Mouse (Mus musculus): Measurements from ENCODE around the gene Cbx5. TPM values are rescaled to one million over a fixed set of nuclear protein-coding genes. Genes with fewer than 3 reads are reported as not detected.

Gene Cbx5
- polyA plus RNA-seq, 1 experiment from 2014 or later, result 144 TPM

- Histone ChIP-seq H3K27me3 (ENCODE audit: insufficient read depth, low read length) (peaks cover 38% of the 10 kb centered on the region; the same call in 1 of the 2 replicates), H3K4me1 (ENCODE audit: insufficient read depth) (no peaks in the 10 kb centered on the region)
- peak; percentile 95 for TF ChIP-seq CTCF (IDR thresholded peaks at IDR 0.05; ENCODE audit: low read depth)
Measured at GRCm38 (mm10) chr15:103182166-103182790, 57.3 kb downstream of the Cbx5 start.

DNA sequence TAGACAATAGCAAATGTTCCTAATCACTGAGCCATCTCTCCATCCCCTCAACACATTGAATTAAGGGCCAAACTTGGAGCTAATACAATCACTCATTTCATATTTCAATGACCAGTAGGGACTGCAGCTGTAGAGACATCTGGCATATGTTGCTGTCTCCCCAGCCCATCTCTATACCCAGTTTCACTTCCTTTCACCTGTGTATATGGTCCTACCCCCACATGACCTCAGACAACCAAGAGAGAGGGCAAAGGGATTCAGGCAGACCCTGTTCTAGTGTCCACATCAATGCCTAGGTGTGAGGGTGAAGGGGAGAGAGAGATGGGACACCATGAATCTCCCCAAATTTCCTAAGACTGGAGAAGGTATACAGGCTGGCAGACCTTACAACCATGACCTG, 59.2 kb downstream of the Cbx5 start:
- H3K36me3 ChIP-seq (ENCODE audit: insufficient read depth), result no peaks in the 10 kb centered on the region
- no peak for TF ChIP-seq CTCF (IDR thresholded peaks at IDR 0.05; ENCODE audit: low read depth)
- H3K4me3 ChIP-seq (ENCODE audit: low read depth, low read length), result no peak overlapping the region
- no peaks in the 10 kb centered on the region for H3K4me1 ChIP-seq (ENCODE audit: insufficient read depth)
- no peak for ATAC-seq (ENCODE audit: insufficient read depth)
- H3K9ac ChIP-seq, result no peak overlapping the region
- no peak for DNase-seq
- H3K9me3 ChIP-seq (ENCODE audit: low read depth, low read length), result no peaks in the 10 kb centered on the region
- no peak overlapping the region for H3K27ac ChIP-seq (ENCODE audit: low read depth)
- H3K27me3 ChIP-seq (ENCODE audit: insufficient read depth, low read length), result peaks cover 53% of the 10 kb centered on the region
- H3K4me2 ChIP-seq, result no peak overlapping the region

More at GRCm38 (mm10) chr15:103182166-103182790, 57.3 kb downstream of the Cbx5 start:
- no peak overlapping the region for H3K27ac ChIP-seq (ENCODE audit: low read depth)
- ATAC-seq (ENCODE audit: insufficient read depth) (peak; percentile 39), DNase-seq (peak; percentile 90)
- no peaks in the 10 kb centered on the region for H3K9me3 ChIP-seq (ENCODE audit: low read depth, low read length)
- H3K4me3 ChIP-seq (ENCODE audit: low read depth, low read length), result peak overlapping the region; percentile 26
- H3K4me2 ChIP-seq, result peak overlapping the region; percentile 66
- H3K9ac ChIP-seq, result no peak overlapping the region
- WGBS, result 1% methylated on average over 43 of the region's 48 CpGs
- H3K36me3 ChIP-seq (ENCODE audit: insufficient read depth), result no peaks in the 10 kb centered on the region

DNA sequence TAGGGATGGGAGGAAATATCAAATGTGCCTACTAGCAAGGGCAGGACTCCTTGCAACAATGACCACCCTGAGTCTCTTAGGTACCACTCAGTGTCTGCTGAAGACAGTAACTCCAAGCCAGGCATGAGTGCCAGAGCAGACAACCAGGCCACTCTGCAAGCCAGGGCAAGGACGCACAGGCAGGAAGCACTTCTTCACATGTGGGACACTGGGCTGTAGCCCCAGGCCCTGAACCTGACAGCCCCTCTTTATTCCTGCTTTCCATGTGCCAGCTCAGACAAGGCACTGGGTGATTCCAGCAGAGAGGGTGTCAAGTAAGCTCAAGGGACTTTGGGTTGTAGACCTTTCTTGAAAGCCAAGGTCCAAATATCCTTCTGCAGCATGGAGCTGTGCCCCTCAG, 60.8 kb downstream of the Cbx5 start:
- no peak overlapping the region for H3K4me3 ChIP-seq (ENCODE audit: low read depth, low read length)
- DNase-seq (no peak), ATAC-seq (ENCODE audit: insufficient read depth) (no peak)
- no peak for TF ChIP-seq CTCF (IDR thresholded peaks at IDR 0.05; ENCODE audit: low read depth)
- no peaks in the 10 kb centered on the region for H3K4me1 ChIP-seq (ENCODE audit: insufficient read depth)
- H3K36me3 ChIP-seq (ENCODE audit: insufficient read depth), result no peaks in the 10 kb centered on the region
- no peak overlapping the region for H3K9ac ChIP-seq
- no peak overlapping the region for H3K4me2 ChIP-seq
- 69% methylated on average over 1 of the region's 1 CpGs for WGBS
- no peak overlapping the region for H3K27ac ChIP-seq (ENCODE audit: low read depth)
- H3K9me3 ChIP-seq (ENCODE audit: low read depth, low read length), result no peaks in the 10 kb centered on the region
- H3K27me3 ChIP-seq (ENCODE audit: insufficient read depth, low read length), result peaks cover 63% of the 10 kb centered on the region

DNA sequence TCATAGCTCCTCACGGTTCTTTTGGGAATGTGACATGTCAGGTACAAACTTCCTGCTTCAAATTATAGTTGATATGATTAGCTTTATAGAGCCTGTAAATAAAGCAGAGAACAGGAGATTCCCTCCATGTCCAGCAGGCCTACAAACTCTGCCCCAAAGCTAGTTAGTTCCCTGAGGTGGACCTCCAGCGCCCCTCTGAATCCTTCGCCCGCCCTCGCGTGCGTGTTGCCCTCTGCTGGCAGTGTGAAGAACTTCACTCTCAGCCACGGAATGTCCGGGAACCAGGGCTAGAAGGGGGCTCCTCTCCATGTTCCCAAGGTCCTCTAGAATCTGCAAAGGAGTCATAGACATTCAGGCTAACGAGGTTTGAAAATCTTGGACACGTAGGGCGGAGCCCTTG, 61.5 kb downstream of the Cbx5 start:
- Histone ChIP-seq H3K9me3 (ENCODE audit: low read depth, low read length) (no peaks in the 10 kb centered on the region), H3K4me2 (no peak overlapping the region; the same call in 1 of the 2 replicates), H3K4me1 (ENCODE audit: insufficient read depth) (no peaks in the 10 kb centered on the region), H3K36me3 (ENCODE audit: insufficient read depth) (no peaks in the 10 kb centered on the region), H3K4me3 (ENCODE audit: low read depth, low read length) (no peak overlapping the region), H3K9ac (no peak overlapping the region), H3K27ac (ENCODE audit: low read depth) (no peak overlapping the region), H3K27me3 (ENCODE audit: insufficient read depth, low read length) (peaks cover 67% of the 10 kb centered on the region)
- peak; percentile 84 for TF ChIP-seq CTCF (IDR thresholded peaks at IDR 0.05; ENCODE audit: low read depth)
- peak; percentile 73 for DNase-seq
- 13% methylated on average over 12 of the region's 12 CpGs for WGBS
- no peak for ATAC-seq (ENCODE audit: insufficient read depth)

DNA sequence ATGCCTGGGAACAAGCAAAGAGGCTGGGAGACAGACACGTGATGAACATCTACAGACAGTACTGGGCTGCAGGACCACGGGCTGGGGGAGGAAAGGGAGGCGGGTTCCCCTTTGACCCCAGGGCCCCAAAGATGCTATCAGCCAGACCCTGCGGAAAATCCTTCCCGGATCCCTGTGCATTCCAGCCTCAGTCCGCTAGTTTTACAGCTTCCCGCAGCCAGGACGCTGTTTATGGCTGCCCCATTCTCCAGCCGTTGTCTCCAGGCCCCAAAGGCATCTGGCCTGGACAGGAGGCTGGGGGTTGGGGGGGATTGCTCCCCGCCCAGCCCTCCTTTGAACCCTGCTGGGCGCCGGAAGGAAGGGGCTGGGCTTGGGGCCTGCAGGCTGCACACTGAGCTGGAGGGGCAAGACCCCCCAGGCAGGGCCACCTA, 62.0 kb downstream of the Cbx5 start:
- ATAC-seq (ENCODE audit: insufficient read depth) (peak; percentile 10; the same call in 1 of the 2 replicates), DNase-seq (no peak)
- Histone ChIP-seq H3K4me1 (ENCODE audit: insufficient read depth) (no peaks in the 10 kb centered on the region), H3K4me3 (ENCODE audit: low read depth, low read length) (no peak overlapping the region), H3K27me3 (ENCODE audit: insufficient read depth, low read length) (peaks cover 68% of the 10 kb centered on the region), H3K9me3 (ENCODE audit: low read depth, low read length) (no peaks in the 10 kb centered on the region), H3K27ac (ENCODE audit: low read depth) (no peak overlapping the region), H3K36me3 (ENCODE audit: insufficient read depth) (no peaks in the 10 kb centered on the region), H3K4me2 (peak overlapping the region; percentile 38; the same call in 1 of the 2 replicates), H3K9ac (no peak overlapping the region)
- no peak for TF ChIP-seq CTCF (IDR thresholded peaks at IDR 0.05; ENCODE audit: low read depth)
- WGBS, result 5% methylated on average over 12 of the region's 12 CpGs

- Histone ChIP-seq H3K27me3 (ENCODE audit: insufficient read depth, low read length) (peaks cover 74% of the 10 kb centered on the region), H3K4me3 (ENCODE audit: low read depth, low read length) (no peak overlapping the region), H3K4me2 (peak overlapping the region; percentile 38), H3K36me3 (ENCODE audit: insufficient read depth) (no peaks in the 10 kb centered on the region), H3K27ac (ENCODE audit: low read depth) (no peak overlapping the region), H3K4me1 (ENCODE audit: insufficient read depth) (no peaks in the 10 kb centered on the region), H3K9me3 (ENCODE audit: low read depth, low read length) (no peaks in the 10 kb centered on the region), H3K9ac (no peak overlapping the region)
- WGBS, result 1% methylated on average over 18 of the region's 18 CpGs
- DNase-seq (peak; percentile 92), ATAC-seq (ENCODE audit: insufficient read depth) (peak; percentile 44)
- TF ChIP-seq CTCF (IDR thresholded peaks at IDR 0.05; ENCODE audit: low read depth), result peak; percentile 99
Measured at GRCm38 (mm10) chr15:103176874-103177421, 62.7 kb downstream of the Cbx5 start.

DNA sequence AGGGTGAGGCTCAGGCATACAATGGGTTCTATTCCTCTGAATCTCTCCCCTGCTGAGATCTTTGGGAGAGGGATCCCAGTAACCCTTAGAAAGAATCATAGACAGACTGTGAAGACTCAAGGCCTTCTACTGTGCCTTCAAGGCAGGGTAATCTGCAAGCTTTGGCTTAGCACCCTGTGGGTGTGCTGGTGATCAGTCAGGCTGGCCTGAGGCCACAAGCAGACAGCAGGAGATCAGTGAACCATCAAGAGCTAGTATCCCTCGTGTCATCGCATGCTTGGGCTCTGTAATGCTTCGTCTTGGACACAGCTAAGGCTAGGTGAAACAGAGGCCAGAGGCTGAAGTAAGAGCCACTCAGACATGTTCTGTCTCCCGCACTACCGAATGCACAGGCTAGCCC, 66.4 kb downstream of the Cbx5 start:
- H3K27me3 ChIP-seq (ENCODE audit: insufficient read depth, low read length), result peaks cover 86% of the 10 kb centered on the region
- DNase-seq, result no peak

More for the DNA sequence above, 66.4 kb downstream of the Cbx5 start:
- 67% methylated on average over 5 of the region's 5 CpGs for WGBS
- Histone ChIP-seq H3K4me3 (ENCODE audit: low read depth, low read length) (no peak overlapping the region), H3K4me1 (ENCODE audit: insufficient read depth) (peaks cover 13% of the 10 kb centered on the region; the same call in 1 of the 2 replicates), H3K4me2 (no peak overlapping the region), H3K9ac (no peak overlapping the region), H3K27ac (ENCODE audit: low read depth) (no peak overlapping the region), H3K36me3 (ENCODE audit: insufficient read depth) (no peaks in the 10 kb centered on the region), H3K9me3 (ENCODE audit: low read depth, low read length) (no peaks in the 10 kb centered on the region)
- ATAC-seq (ENCODE audit: insufficient read depth), result no peak
- TF ChIP-seq CTCF (IDR thresholded peaks at IDR 0.05; ENCODE audit: low read depth), result no peak
